Mouse (Mus musculus) stomach, embryonic 14.5 days (tissue): Measurements from ENCODE around the gene Vsig8. TPM values are rescaled to one million over a fixed set of nuclear protein-coding genes. Genes with fewer than 3 reads are reported as not detected.

Source experiments
- ATAC-seq: fragments of 200-750 bp; cut with Nextera tagmentation; 2 replicates; pipeline ENCODE4 v1.8.0; 2017; ENCODE audit warnings: low read depth, moderate TSS enrichment; ENCODE audit not compliant: insufficient number of reproducible peaks, insufficient read depth, low FRiP score
- H3K27ac ChIP-seq: fragments of 300-500 bp; sonication (generic); 2 replicates; pipeline ENCODE4 v1.5.1; 2014; ENCODE audit warnings: mild to moderate bottlenecking, low read length, moderate library complexity, mixed read lengths
- H3K27me3 ChIP-seq: fragments of 300-500 bp; sonication (generic); 2 replicates; pipeline ENCODE4 v1.6.1; 2014; ENCODE audit warnings: low read length, control low read depth, mixed read lengths; ENCODE audit not compliant: control insufficient read depth, insufficient read depth
- H3K36me3 ChIP-seq: fragments of 300-500 bp; sonication (generic); 2 replicates; pipeline ENCODE4 v1.6.1; 2014; ENCODE audit warnings: mild to moderate bottlenecking, control low read depth, low read length, moderate library complexity, mixed read lengths; ENCODE audit not compliant: control insufficient read depth, insufficient read depth
- H3K4me1 ChIP-seq: fragments of 300-500 bp; sonication (generic); 2 replicates; pipeline ENCODE4 v1.6.1; 2014; ENCODE audit warnings: low read length, control low read depth, mixed read lengths; ENCODE audit not compliant: control insufficient read depth, insufficient read depth
- H3K4me2 ChIP-seq: fragments of 300-500 bp; sonication (generic); replicated peaks from 2 replicates; pipeline ENCODE4 v1.6.1; 2014; ENCODE audit warnings: low read depth, low read length, control low read depth
- H3K4me3 ChIP-seq: fragments of 300-500 bp; sonication (generic); 2 replicates; pipeline ENCODE4 v1.5.1; 2014; ENCODE audit warnings: low read depth, low read length, control low read depth
- H3K9ac ChIP-seq: fragments of 300-500 bp; sonication (generic); replicated peaks from 2 replicates; pipeline ENCODE4 v1.6.1; 2014; ENCODE audit warnings: low read depth, mild to moderate bottlenecking, control low read depth, low read length, moderate library complexity, mixed read lengths
- H3K9me3 ChIP-seq: fragments of 300-500 bp; sonication (generic); 2 replicates; pipeline ENCODE4 v1.6.1; 2016; ENCODE audit warnings: low read depth, low read length, control low read depth; ENCODE audit not compliant: control insufficient read depth
- WGBS: fragments of 180-500 bp; shearing (Covaris S2); extraction: QIAGEN DNeasy Blood & Tissue Kit; methylation state at CpG from one replicate; pipeline ENCODE4 v1.1.7; 2014; 5-methylcytosine and 5-hydroxymethylcytosine counted together
- polyA plus RNA-seq: library from polyadenylated mRNA; unstranded; fragments of >200 nt; fragmentation: Nextera tagmentation; extraction: Ambion mirVana; gene quantifications from 2 replicates; pipeline ENCODE4 v1.2.1, GENCODE M21; 2014

The Vsig8 gene
- polyA plus RNA-seq, 1 experiment from 2014 or later: 1.0 TPM

- H3K27me3 ChIP-seq: no peaks in the 10 kb centered on the region
- no peaks in the 10 kb centered on the region for H3K36me3 ChIP-seq
- 57% methylated on average over 12 of the region's 12 CpGs for WGBS
- no peak for ATAC-seq
- peaks cover 19% of the 10 kb centered on the region for H3K4me1 ChIP-seq
- no peak overlapping the region for H3K27ac ChIP-seq
- no peak overlapping the region for H3K9ac ChIP-seq
- no peaks in the 10 kb centered on the region for H3K9me3 ChIP-seq
- H3K4me2 ChIP-seq: no peak overlapping the region
- H3K4me3 ChIP-seq: no peak overlapping the region
Observed at GRCm38 (mm10) chr1:172523699-172524101, 32.0 kb upstream of the Vsig8 start.

GRCm38 (mm10) chr1:172525027-172525764 is 30.5 kb upstream of the Vsig8 start:
- no peak overlapping the region for H3K4me3 ChIP-seq
- H3K4me1 ChIP-seq: peaks cover 14% of the 10 kb centered on the region
- peak overlapping the region; percentile 74 for H3K27ac ChIP-seq
- H3K9ac ChIP-seq: no peak overlapping the region
- no peaks in the 10 kb centered on the region for H3K36me3 ChIP-seq
- no peaks in the 10 kb centered on the region for H3K9me3 ChIP-seq
- WGBS: 44% methylated on average over 15 of the region's 15 CpGs
- peak; percentile 21; the same call in 1 of the 2 replicates for ATAC-seq
- H3K27me3 ChIP-seq: no peaks in the 10 kb centered on the region
- H3K4me2 ChIP-seq: no peak overlapping the region

GRCm38 (mm10) chr1:172525971-172526370 is 29.8 kb upstream of the Vsig8 start:
- no peaks in the 10 kb centered on the region for H3K36me3 ChIP-seq
- no peak overlapping the region for H3K4me3 ChIP-seq
- H3K27ac ChIP-seq: no peak overlapping the region; the same call in 1 of the 2 replicates
- H3K4me2 ChIP-seq: no peak overlapping the region
- H3K4me1 ChIP-seq: peaks cover 15% of the 10 kb centered on the region
- H3K9me3 ChIP-seq: no peaks in the 10 kb centered on the region
- no peaks in the 10 kb centered on the region for H3K27me3 ChIP-seq
- 60% methylated on average over 7 of the region's 7 CpGs for WGBS
- ATAC-seq: no peak
- H3K9ac ChIP-seq: no peak overlapping the region

GRCm38 (mm10) chr1:172526380-172527081 is 29.2 kb upstream of the Vsig8 start:
- Histone ChIP-seq H3K27me3 (no peaks in the 10 kb centered on the region), H3K9me3 (no peaks in the 10 kb centered on the region), H3K4me3 (no peak overlapping the region), H3K4me2 (no peak overlapping the region), H3K4me1 (peaks cover 13% of the 10 kb centered on the region), H3K27ac (no peak overlapping the region; the same call in 1 of the 2 replicates), H3K36me3 (no peaks in the 10 kb centered on the region), H3K9ac (no peak overlapping the region)
- no peak for ATAC-seq
- 66% methylated on average over 23 of the region's 23 CpGs for WGBS

GRCm38 (mm10) chr1:172527431-172527830 is 28.3 kb upstream of the Vsig8 start:
- Histone ChIP-seq H3K4me3 (no peak overlapping the region), H3K36me3 (no peaks in the 10 kb centered on the region), H3K27me3 (no peaks in the 10 kb centered on the region), H3K4me2 (no peak overlapping the region), H3K9ac (no peak overlapping the region), H3K4me1 (peaks cover 20% of the 10 kb centered on the region), H3K9me3 (no peaks in the 10 kb centered on the region), H3K27ac (no peak overlapping the region)
- no peak for ATAC-seq
- 90% methylated on average over 10 of the region's 10 CpGs for WGBS

GRCm38 (mm10) chr1:172528701-172529100 is 27.0 kb upstream of the Vsig8 start:
- H3K4me3 ChIP-seq: no peak overlapping the region
- no peaks in the 10 kb centered on the region for H3K36me3 ChIP-seq
- no peak overlapping the region for H3K27ac ChIP-seq
- peaks cover 22% of the 10 kb centered on the region for H3K4me1 ChIP-seq
- no peak overlapping the region for H3K4me2 ChIP-seq
- WGBS: 8% methylated on average over 7 of the region's 7 CpGs
- H3K9ac ChIP-seq: no peak overlapping the region
- peak; percentile 57 for ATAC-seq
- no peaks in the 10 kb centered on the region for H3K27me3 ChIP-seq
- no peaks in the 10 kb centered on the region for H3K9me3 ChIP-seq

GRCm38 (mm10) chr1:172530544-172531220 is 25.1 kb upstream of the Vsig8 start:
- no peak; the same call in 1 of the 2 replicates for ATAC-seq
- no peak overlapping the region for H3K4me3 ChIP-seq
- no peak overlapping the region; the same call in 1 of the 2 replicates for H3K27ac ChIP-seq
- no peaks in the 10 kb centered on the region for H3K9me3 ChIP-seq
- H3K4me2 ChIP-seq: no peak overlapping the region; the same call in 1 of the 2 replicates
- H3K4me1 ChIP-seq: peaks cover 18% of the 10 kb centered on the region
- H3K36me3 ChIP-seq: no peaks in the 10 kb centered on the region
- 28% methylated on average over 8 of the region's 8 CpGs for WGBS
- H3K27me3 ChIP-seq: no peaks in the 10 kb centered on the region
- H3K9ac ChIP-seq: no peak overlapping the region

GRCm38 (mm10) chr1:172532551-172532950 is 23.2 kb upstream of the Vsig8 start:
- ATAC-seq: peak; percentile 69
- Histone ChIP-seq H3K27ac (no peak overlapping the region), H3K9me3 (no peaks in the 10 kb centered on the region), H3K9ac (no peak overlapping the region), H3K27me3 (no peaks in the 10 kb centered on the region), H3K4me3 (0 out of 2 replicates have a peak overlapping the region, but pooled peaks have one; percentile 5), H3K36me3 (no peaks in the 10 kb centered on the region), H3K4me2 (peak overlapping the region; percentile 37), H3K4me1 (peaks cover 18% of the 10 kb centered on the region)
- under 1% methylated on average over 13 of the region's 13 CpGs for whole genome bisulfite sequencing
